Mouse (Mus musculus) adrenal gland, adult 2 months (tissue): Measurements from ENCODE around the gene Gxylt2. TPM values are rescaled to one million over a fixed set of nuclear protein-coding genes. Genes with fewer than 3 reads are reported as not detected.

ENCODE experiments used
- DNase-seq: peaks from one replicate; pipeline ENCODE4 v3.0.0; 2021
- polyA plus RNA-seq: library from polyadenylated mRNA; depleted of rRNA; stranded (reverse); fragments of >200 nt; gene quantifications from 2 replicates; pipeline ENCODE4 v1.2.3, GENCODE M21; 2012
- total RNA-seq, 2 experiments: library from RNA; stranded (reverse); gene quantifications; 2 replicates each; pipeline ENCODE4 v1.2.3; 2021

Gene Gxylt2
- total and polyA plus RNA-seq, 3 experiments: 0.40 to 1.1 (median 0.73) TPM

DNA sequence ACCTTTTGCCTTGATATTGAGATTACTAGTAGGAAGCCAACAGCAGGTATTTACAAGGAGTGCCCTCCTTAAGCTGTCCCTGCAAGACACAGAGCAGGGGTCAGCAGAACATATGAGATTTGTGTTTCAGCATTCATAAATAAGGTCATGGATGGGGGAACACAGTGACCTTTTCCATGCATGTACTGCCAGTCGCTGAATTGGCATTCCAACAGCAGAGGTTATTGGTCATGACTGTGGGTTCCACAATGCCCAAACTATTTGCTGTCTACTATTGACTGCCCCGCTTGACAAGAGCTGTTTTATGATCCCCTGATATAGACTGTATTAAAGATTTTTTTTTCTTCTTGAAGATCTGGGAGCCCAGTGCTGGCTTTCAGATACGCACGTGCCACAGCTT is 95.2 kb downstream of the Gxylt2 start:
- DNase-seq: no peak

DNA sequence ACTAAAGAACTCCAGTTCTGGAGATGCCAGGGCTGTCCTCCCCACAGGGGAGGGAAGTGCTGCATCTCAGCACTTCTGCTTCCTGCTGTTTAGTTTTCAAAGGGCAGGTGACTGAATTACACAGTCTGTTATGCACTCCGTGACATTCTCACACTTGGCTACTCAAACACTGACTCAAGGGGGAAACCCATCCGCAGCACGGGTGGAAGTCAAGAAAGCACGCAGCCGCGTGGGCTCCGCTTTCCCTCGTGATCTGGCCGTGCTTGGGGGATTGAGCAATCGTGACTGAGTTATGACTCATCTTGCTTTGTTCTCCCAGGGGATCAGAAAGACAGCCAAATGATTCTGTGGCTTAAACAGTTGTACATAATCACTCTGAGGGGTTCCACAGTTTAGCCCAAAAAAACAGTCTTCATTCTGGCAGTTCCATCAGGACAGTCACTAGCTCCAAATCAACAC is 96.0 kb downstream of the Gxylt2 start:
- peak; percentile 89 for DNase-seq

DNA sequence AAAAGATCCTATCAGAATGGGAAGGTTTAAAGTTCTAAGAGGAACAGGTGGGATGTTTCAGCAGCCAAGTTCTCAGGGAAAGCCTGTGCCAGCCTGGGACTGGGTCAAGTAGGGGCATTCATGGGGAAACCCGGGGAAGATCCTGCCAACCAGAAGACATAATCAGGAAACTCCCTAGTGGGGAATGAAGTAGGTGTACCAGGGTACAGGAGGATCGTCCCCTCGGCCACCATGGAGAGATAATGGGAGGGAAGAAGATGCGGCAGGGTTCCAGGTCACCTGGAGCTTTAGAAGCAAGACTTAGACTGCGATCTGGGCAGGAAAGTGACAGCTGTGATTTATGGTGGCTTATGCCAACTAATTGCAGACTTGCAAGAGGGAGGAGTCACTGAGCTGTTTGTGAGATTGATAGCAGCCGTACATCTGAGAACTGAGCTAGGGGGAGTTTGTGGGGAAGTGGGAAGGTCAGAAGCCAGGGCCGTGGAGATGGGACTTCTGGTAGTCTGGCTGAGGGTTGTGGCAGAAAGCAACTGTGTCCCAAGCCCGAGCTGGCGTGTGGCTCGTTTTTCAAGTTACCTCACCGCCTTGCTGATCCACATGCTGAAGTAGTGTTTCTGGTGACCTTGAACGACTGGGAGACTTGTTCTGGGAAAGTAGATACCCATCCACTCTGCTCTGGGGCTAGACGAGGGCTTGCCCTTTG is 98.0 kb downstream of the Gxylt2 start:
- peak; percentile 42 for DNase-seq

DNA sequence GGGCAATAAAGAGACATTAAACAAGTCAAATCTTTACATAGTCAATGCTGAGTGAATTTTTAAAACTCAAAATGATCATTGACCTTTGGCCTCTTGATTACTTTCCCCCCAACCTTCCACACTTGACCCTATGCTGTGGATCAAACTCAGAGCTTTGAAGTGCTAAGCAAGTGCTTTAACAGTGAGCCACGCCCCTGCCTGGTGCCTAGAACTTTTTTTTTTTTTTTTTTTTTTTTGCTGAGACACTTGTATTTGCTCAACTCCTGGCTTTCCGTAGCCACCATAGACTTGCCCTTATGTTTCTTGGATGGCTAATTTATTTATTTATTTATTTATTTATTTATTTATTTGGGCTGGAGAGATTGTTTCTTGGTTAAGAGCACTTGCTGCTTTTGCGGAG is 98.7 kb downstream of the Gxylt2 start:
- DNase-seq: no peak

DNA sequence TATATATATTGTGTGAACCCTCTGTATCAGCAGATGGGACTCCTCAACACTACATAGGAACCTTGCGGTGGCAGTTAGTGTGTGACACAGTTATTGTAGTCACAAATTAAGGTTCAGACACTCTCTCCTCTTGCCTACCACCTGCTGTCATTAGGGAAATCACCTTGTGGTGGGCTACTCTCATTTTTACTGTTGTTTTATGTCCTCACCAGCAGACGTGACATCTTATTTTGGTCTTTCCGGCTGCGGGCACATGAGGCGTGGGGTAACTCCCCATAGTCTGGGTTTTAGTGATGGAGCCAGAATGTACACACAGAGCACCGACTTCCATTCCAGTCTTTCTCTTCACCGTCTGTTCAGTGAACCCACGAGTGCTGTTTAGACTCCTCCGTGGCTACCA is 102.7 kb downstream of the Gxylt2 start:
- no peak for DNase-seq

DNA sequence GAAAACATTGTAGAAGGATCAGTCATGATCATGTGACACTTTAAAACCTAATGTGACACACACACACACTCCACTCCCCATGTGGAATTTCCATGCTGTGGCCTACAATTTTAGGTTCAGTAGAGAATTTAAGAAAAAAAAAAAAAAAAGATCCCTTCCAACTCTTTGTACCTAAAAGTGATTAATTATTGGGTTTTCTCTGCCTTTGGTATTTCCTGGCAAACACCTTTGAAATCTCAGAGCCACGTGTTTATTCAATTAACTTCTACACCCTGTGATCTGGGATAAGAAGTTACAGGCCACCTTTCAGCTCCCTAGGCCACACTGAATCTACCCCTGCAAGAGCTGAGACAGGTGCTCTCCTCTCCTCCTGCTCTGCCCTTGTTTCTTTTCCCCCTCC is 103.2 kb downstream of the Gxylt2 start:
- no peak for DNase-seq

DNA sequence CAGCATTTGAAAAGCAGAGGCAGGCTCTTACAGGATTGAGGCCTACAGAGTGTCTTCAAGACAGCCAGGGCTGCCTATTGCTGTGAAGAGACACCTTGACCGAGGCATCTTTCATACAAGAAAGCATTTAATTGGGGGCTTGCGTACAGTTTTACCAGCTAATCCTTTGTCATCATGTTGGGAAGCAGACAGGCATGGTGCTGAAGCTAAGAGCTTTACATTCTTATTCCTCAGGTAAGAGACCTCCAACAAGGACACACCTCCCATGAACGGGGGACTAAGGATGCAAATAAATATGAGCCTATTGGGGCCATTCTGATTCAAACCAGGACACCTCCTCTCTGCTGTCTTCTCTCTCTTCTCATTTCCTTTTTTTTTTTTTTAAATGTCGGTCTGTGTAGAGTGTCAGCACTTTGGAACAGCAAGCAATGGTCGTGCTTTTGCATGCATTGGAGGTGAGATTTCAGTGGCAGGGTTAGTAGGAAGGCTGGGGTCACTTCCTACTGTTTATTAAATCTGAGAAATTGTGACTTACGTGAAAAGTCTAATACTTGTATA is 103.8 kb downstream of the Gxylt2 start:
- no peak for DNase-seq

DNA sequence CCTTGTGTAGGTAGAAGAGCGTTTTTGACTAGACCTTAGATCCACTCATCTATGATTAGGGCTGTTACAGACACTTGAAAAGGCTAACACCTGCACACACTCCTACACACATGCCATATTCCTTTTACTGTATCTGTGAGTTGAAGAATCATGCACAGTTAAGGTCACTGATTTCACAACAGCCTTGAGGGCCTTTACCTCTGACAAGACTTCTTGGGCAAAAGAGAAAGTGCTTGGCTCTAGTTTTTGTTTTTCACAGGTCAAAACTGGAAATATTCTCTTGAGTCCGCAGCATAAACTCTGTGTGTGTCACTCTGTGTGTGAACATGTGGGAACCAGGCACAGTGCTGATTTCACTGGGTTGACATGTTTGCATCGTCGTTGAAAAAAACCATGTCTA is 105.6 kb downstream of the Gxylt2 start:
- no peak for DNase-seq

DNA sequence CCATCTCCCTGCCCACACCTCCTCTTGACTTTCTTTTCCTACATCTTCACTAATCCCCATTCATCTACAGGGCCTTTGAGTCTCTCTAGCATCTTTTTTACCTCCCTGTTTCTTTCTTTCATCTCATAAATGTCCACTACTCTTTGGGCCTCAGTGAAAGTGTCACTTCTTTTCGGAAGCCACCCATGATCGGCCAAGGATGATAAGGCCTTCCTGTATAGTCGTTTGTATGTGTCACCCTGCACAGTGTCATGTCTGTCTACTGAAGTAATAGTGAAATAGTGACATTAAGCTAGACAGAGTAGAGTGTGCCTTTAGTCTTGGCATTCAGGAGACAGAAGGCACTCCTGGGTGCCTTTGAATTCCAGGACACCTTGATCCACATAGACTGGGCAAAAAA is 107.2 kb downstream of the Gxylt2 start:
- DNase-seq: no peak

DNA sequence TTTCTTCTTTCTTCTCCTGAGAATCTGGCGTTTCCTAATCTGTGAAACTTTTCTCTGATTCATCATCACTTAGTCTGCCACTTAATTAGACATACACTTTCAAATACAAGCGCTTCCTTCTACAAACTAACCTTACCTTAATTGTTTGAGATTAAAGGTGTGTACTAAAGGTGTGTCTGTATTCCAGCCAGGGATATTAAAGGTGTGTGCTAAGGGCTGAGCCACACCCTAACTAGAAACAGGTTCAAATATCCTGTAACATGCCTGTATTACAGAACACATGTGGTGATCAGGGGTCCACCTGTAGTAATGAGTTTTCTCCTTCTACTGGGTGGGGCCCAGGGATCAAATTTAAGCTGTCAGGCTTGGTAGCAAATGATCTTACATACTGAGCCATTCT is 116.8 kb downstream of the Gxylt2 start:
- DNase-seq: no peak

DNA sequence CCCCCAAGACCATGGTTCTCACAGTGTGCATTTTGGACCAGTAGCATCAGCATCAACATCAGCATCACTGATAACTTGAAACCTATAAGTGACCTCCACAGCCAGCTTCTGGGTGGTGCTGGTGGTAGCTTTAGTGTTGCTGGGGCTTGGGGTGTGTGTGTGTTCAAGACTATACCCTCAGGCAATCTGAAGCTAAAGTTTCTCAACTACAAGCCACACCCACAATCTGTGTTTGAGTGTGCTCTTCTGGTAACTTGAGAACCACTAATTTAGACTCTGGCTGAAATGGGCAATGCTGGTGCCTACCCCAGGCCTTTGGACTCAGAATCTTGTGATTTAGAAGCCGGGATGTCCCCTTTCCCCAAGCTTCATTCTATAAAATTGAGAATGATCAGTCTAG is 118.8 kb downstream of the Gxylt2 start:
- no peak for DNase-seq

DNA sequence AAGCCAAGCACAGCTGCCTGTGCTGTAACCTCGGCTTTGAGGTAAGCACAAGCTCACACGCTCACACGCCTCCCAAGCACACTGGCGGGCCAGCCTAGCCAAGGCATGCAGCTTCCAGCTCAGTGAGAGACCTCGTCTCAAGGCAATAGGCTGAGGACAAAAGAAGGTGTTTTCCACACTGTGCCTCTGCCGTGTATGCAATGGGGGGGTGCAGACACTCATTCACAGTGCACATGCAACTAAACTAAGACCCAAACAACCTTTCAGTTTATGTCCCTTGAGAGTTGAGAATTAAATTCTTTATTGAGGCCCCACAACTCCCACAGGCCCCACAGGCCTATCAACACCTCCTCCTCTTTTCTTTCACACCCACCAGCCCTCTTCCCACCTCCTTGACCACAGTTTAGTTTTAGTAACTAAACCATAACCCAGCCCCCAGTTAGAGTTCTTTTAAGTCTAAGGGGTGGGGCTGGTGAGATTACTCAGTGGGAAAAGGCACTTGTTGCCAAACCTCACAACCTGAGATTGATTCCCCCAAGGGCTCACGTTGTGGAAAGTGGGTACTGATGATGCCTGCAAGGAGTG is 119.9 kb downstream of the Gxylt2 start:
- no peak for DNase-seq

DNA sequence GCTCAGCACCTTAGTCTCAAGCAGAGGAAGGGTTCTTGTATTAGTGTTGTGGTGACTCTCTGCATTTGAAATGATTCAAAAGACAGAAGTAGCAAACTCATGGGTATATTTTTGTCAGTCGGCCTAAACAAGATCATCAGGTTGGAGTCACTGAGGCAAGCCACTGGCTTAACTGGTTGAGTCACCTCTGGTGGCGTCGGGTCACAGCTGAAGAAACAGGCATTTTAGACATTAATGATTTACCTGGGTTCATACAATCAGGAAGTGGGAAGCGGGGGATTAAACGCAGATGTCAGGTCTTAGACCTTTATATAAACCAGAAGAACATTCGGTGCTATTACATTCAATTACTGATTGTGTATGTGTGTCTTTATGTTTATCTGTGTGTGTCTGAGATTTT is 121.5 kb downstream of the Gxylt2 start:
- no peak for DNase-seq

DNA sequence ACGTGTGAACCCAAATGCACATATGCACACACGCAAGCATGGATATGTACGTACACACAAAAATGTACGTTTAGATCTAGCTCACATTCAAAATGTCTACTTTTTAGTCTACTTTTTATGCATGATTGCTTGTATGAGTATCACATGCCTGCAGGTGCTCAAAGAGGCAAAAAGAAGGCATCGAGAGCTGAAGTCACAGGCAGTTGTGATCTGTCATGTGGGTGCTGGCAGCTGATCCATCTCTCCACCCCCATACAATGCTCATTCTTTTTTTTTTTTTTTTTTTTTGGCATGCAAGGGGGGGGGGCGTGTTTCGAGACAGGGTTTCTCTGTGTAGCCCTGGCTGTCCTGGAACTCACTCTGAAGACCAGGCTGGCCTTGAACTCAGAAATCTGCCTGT is 124.0 kb downstream of the Gxylt2 start:
- no peak for DNase-seq

DNA sequence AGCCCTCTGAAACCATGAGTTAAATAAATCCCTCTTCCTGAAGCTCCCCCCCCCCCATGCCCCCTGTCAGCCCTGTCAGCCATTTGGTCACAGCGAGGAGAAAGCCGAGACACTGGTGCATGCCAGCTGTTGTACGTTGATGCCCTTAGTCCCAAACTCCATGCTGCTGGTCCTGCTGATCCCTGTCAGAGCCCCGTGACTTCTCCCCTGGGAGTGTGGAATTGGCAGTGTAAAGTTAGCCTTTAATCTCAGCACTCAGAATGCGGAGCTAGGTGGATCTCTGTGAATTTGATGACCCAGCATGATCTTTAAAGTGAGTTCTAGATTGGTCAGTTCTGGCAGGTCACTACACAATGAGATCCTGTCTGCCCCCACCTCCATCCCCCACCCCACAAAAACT is 125.2 kb downstream of the Gxylt2 start:
- DNase-seq: no peak

DNA sequence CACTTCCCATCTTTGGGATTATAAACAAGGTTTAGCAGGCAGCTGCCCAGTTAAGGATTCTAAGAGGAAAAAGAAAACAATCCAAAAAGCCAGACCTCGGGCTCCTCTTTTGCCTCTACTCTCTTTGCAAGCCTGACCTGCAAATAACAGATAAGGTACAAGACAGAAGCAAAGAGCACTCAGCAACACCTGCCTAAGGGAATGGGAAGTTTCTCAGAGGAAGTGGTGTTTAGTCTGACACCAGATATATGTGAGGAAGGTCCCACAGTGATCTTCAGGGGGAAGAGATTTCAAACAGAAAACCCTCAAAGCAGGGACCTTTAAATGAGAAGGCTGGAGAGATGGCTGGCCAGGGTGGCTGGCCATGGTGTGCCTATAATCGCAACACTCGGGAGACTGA is 126.7 kb downstream of the Gxylt2 start:
- DNase-seq: no peak

DNA sequence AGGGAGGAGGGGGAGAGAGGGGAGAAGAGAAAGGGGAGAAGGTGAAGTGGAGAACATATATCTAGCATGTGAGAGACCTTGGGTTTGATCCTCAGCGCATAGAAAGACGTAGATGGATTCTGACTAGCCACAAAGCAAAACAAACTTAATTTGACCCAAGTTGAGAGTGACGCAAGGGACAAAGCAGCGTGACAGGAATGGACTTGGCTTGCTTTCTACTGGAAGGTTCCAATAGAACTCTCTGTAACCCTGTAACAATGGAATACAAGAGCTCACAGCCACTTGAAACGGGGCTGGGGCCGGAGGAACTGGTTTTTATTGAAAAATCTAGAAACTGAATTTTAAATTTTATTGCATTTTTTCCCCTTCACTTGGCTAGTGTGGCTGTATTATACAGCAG is 127.2 kb downstream of the Gxylt2 start:
- no peak for DNase-seq

DNA sequence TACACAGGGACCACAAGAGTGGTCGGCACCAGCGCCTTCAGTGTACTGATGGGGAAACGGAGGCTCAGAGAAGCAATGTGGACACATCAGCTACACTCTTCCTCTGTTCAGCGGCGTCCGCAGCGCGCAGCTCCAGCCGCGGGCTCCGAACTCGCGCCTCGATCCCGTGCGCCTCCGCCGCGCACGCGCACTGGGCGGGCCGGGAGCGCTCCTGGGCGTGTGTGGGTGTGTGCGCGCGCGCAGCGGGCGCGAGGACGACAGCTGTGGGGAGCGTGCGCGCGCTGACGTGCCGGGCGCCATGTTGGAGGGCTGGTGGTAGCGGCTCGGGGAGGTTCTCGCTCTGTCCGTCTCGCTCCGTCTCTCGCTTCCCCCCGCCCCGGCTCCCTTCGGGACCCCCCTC is 128.8 kb downstream of the Gxylt2 start, which contains the start of gene Ppp4r2:
Ppp4r2 (plus strand) TSS at position 268 of the 400 bp plus-strand sequence.
- peak; percentile 94 for DNase-seq

DNA sequence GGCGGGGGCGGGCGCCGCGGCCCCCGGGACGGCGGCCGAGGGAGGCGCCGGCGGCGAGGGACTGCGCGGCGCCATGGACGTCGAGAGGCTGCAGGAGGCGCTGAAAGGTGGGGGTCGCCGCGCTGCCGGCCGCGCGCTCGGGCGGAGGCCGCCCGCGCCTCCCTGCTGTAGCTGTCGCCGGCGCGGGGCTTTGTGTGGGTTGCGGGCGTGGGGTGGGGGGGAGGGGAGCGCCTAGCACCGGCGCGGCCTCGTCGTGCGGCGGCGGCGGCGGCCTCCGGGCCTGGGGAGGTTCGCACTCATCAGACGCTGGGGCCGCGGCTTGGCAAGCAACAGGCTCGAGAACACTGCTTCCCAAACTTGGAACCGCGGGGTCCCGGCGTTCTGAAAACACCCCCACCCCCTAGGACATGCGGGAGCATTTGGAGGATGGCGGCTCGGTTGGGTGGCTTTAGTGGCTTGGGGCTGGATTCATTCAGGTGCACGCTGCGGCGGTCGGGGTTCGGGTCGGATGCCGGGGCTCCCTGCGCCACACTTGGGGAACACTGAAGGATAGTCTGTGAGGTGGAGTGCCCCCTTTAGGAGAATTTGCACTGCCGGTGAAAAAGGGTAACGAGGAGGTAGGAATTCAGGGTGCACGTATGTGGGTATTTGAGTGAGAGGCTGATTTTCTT is 129.4 kb downstream of the Gxylt2 start:
- peak; percentile 77 for DNase-seq

DNA sequence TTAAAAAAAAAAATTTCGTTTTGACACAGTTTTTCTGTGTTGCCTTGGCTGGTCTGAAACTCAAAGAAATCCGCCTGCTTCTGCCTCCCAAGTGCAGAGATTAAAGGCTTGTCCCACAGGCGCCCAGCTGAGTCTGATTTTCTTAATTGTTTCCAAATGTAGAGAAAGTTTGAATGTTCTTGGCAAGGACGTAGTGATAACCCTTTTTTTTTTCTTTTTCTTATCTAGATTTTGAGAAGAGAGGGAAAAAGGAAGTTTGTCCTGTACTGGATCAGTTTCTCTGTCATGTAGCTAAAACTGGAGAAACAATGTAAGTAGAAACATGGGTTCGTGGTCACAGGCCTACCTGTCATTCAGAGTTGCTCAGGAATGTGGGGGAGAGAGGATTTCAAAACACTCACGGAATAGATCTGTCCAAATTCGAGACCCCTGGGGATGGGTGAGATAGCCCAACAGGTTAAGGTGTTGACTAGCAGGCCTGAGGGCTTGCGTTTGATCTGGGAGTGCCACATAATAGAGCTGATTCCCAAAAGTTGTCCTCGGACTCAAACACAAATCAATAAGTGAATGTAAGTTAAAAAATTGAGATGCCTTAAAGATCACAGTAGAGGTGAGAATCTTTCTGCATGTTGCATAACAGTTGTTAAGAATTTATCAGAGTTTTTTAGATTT is 130.1 kb downstream of the Gxylt2 start:
- no peak for DNase-seq

DNA sequence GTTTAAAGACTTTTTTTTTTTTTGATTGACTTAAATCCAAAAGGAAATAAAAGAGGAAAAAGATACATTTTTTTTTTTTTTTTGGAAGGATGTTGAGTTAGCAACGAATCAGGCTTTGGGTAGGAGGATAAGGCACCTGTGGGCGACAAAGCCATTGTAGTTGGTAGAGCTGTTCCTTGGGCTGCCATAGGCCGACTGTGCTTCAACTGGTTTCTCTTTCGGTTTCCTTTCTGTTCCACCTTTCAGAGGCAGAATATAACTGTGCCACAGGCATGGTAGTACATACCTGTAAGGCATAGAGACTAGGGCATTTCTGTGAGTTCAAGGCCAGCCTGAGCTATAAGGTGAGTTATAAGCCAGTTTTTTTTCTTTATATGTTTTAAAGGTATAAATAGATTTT is 140.5 kb downstream of the Gxylt2 start:
- no peak for DNase-seq

DNA sequence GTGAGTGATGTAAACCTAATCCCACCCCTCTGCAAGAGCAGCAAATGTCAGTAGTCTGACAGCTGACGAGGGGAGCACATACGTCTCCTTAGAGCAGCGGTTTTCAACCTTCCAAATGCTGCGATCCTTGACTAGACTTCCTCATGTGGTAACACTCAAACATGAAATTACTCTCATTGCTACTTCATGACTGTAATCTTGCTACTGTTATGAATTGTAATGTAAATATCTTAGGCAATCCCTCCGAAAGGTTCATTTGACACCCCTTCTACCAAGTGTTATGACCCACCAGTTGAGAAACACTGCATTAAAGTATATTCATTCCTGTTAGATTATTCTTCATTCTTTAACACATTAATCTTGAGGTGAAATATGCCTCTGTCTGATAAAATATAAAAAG is 142.7 kb downstream of the Gxylt2 start:
- no peak for DNase-seq
